Mouse (Mus musculus) right cerebral cortex, postnatal 4 days (tissue): ENCODE data around the gene Flvcr1.
"Not testable (repeated sequence)": the region's sequence is repeated elsewhere in the genome, so short reads cannot be mapped to it uniquely, and the experiment has no call there.

Source experiments
- DNase-seq: peaks from one replicate; pipeline ENCODE4 v3.0.0-alpha.2; 2022

Flvcr1 gene

DNA sequence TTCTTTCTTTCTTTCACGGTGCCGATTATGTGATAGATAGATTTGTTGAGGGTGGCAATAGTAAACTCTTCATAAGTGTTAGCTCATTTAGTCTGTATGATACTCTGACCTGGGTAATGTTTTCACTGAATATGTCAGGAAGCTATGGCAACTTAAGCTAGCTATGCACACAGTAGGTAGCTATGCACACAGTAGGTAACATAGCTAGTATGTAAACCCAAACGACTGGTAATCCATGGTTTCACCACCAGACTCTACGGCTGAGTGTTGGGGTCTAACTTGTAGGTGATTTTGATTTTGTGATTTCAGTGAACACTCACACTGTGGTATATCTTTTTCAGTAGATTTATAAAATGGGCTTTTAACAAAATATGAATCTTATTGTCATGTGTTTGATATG is 12.0 kb upstream of the Flvcr1 start:
- DNase-seq, result no peak

GRCm38 (mm10) chr1:191036554-191037334 is 10.8 kb upstream of the Flvcr1 start, which contains the start of gene Spata45:
TSS of gene Spata45 (plus strand) at chr1:191036639.
- DNase-seq, result no peak

GRCm38 (mm10) chr1:191035649-191036048 is 9.7 kb upstream of the Flvcr1 start:
- no peak for DNase-seq

DNA sequence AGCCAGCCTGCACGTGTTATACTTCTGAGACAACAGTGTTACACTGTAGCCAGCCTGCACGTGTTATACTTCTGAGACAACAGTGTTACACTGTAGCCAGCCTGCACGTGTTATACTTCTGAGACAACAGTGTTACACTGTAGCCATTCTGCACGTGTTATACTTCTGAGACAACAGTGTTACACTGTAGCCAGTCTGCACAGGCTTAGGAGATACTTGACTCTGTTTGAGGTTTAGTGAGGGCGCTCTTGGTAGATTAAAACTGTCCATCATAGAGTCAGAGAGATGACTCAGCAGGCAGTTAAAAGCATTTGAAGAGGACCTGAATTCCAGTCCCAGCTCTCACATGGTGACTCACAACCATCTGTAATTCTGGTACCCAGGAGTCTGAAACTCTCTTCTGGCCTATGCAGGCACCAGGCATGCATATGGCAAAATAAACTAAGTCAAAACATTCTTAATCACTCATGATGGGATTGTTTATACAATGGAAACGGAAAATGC is 5.0 kb upstream of the Flvcr1 start:
- not testable (repeated sequence) for DNase-seq

DNA sequence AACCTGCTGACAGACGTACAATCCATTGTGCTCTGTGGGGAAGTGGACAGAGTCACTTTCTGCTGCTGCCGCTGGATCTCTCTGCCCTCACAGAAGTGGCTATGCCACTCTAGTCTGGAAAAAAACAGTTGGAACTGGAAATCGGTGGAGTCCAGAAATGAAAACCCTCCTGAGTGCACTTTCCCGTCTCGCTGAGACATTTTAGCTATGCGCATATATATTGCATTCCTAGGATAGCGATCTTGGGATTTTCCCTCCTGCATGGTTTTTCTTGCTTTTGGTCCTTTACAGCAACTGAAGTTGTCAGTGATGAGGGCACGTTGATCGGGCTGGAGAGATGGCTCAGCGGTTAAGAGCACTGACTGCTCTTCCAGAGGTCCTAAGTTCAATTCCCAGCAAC is 4.2 kb upstream of the Flvcr1 start:
- no peak for DNase-seq

- DNase-seq, result peak; percentile 7
Observed at GRCm38 (mm10) chr1:191025016-191026012, 644 bp downstream of the Flvcr1 start.

DNA sequence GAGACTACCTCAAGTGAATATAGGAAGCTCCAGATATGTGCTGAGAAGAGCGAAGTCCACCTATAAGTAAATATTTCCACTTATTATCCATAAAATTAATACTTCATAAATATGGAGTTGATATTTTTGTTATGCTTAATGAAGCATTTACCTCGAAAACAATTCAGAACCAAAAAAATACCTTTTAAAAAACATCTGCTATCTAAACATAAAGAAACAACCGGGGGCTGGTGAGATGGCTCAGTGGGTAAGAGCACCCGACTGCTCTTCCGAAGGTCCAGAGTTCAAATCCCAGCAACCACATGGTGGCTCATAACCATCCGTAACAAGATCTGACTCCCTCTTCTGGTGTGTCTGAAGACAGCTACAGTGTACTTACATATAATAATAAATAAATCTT is 2.2 kb downstream of the Flvcr1 start:
- not testable (repeated sequence) for DNase-seq

DNA sequence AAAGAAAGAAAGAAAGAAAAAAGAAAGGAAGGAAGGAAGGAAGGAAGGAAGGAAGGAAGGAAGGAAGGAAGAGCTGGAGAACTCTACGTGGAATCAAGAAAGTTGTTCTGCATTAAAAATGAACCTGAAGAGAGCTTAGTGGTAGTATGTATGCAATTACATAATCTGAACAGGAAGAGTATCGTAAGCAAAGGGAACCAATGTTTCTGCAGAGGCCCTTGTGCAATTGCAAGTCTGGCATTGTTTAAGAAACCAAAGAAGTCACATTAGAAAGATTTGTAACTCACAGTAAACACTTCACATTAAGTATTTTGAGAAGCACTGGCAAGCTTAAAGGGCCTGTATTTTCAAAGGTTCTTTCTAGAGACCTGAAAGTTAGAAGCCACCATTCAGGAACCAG is 2.8 kb downstream of the Flvcr1 start:
- DNase-seq, result no peak

GRCm38 (mm10) chr1:191021016-191021415 is 4.9 kb downstream of the Flvcr1 start:
- no peak for DNase-seq

DNA sequence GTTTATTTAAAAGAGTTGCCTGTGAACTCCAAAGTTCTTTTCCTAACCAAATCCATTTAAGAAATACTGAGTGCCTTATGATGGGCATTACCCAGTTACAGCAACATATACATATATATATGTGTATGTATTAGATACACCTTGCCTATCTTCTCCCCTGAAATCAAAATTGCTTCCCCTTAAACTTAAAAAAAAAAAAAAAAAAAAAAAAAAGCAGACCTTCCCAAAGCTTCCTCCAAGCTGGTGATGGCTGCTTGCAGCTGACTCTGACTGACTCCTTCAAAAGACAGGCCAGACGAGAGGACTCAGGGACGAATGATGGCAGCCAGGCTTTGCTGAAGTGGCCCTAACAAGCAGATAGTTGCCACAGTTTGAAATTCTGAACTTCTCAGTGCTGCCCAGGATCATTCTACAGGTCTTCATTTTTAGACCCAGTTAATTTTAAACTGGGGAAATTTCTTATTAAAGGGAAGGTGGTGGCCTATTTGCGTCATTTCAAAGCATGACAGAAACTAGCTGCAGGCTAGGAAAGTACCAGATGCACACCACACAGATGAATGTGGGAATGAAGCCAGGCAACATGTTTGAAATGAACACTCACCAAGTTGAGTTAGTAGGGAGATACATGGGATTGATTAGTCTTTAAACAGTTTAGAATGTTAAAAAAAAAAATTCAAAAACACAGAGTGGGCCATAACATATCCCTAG is 5.6 kb downstream of the Flvcr1 start:
- no peak for DNase-seq

DNA sequence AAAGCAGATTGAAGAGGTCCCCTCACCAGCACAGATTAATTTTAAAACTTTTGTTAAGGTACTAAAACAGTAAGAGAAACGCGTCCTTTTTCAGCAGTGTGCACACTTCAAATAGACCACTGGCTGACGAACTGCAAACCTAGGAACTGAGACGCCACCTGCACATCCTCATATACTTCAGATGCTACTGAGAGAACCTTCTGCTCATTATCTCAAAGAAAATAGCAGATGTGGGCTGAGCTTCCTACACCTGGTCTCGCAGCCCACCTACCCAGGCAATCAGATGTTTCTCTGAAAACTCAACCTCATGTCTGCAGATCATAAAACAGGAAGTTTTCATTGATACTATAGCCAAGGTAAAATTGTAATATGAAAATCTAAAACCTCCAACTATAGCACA is 6.2 kb downstream of the Flvcr1 start:
- DNase-seq, result no peak

- no peak for DNase-seq
Observed at GRCm38 (mm10) chr1:191014271-191014670, 11.7 kb downstream of the Flvcr1 start.

GRCm38 (mm10) chr1:191008707-191009106 is 17.3 kb downstream of the Flvcr1 start:
- DNase-seq, result no peak

GRCm38 (mm10) chr1:191002201-191002600 is 23.8 kb downstream of the Flvcr1 start:
- DNase-seq, result no peak

GRCm38 (mm10) chr1:191000686-191001085 is 25.3 kb downstream of the Flvcr1 start:
- DNase-seq, result no peak

DNA sequence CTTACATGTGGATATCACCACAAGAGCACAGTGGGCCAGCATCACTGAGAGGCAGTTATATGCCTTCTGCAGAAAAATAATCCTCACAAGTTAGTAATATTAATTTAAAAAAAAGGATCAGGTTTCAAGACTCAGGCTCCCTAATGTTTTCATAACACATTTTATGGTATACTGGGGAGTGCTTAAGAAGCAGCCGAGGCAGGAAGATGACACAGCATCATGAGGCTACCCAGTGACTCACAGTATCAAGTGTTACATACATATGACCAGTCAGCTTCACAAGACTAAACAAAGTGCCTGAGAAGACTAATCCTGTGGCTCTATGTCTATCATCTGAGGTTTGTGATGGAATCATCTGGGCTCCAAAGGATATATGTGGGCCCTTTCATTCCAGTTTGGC is 27.9 kb downstream of the Flvcr1 start:
- no peak for DNase-seq

DNA sequence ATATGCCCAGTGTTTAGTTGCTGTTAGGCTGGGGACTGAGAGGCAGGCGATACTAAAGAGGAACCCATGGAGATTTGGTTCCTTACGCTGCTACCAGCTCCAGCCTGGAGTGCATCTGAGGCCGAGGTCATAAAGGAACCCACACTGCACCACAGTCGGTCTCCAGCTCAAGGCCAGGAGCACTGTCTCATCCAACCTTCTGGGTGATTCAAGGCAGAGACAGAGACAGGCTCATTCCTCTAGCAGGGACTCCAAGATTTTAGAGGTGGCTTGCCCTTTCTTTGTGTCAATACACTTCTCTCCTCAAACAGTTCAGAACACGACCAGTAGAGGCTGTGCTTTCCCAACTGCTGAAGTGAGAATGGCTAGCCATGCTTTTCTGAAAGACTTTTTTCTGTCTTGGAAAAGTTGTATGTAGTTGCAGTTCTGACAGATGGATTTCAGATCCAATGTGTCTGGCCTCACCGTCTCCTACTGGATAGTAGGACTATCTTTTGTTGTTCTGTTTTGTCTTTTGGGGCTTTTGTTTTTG is 29.5 kb downstream of the Flvcr1 start:
- DNase-seq, result no peak

DNA sequence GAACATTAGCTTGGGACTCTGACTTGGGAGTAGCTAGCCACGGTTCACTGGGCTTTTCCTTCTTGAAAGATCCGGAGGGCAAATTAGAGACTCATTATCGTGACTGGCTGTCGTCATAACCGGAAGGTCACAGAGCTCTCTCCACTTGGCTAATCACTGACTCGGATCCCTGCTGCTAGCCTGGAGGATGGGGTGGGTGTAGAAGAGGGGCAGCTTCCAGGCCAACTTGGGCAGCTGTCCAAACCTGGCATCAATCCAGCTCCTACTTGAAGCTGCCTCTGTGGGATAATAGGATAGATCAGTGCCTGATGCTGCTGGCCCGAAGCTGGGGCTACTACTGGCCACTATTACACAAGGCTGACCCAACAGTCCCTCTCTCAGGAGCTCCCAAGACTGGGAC is 30.4 kb downstream of the Flvcr1 start:
- DNase-seq, result peak; percentile 70

DNA sequence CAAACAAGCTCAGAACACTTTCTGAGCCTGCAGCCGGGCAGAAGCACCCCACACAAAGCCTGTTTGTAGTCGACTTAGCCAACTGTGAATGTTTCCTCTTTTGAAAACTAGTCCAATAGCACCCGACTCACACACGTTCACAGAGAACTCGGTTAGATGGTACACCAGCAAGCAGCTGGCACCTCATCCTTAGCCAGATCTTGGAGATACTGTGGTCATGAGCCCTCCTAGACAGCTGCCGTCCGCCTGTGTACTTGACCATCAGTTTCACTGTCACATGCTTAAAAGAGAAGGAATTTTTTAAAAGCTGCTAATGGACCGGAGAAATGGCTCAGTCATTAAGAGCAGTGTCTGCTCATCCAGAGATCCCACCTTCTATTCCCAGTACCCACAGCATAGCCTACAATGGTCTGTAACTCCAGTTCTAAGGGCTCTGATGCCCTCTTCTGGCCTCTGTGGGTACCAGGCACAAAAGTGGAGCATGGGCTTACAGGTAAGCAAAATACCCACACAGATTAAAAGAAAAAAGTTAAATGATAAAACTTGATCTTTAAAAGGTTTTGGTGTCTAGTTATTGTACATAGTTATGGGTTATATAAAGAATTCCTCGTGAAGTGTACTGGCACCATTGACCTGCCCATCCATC is 36.4 kb downstream of the Flvcr1 start:
- no peak for DNase-seq

DNA sequence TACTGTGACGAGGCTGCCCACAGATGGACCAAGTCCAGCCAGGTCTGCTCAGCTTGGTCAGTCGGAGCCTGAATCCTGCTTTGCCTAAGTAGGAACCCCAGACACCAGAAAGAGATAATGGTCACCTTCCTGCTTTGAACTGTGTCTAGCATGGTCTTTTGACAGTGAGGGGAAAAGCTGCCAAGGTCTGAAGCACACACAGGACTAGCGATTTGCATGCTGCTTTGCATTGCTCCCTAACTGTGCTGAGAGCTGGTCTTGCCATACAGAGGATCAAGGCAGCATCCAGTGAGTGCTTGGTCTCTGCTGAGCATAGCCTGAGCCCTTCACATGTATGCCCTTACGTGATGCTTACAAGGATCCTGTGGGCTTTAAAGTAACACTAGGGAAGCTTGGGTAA is 44.5 kb downstream of the Flvcr1 start:
- no peak for DNase-seq

- DNase-seq, result no peak
Observed at GRCm38 (mm10) chr1:190980470-190980869, 45.5 kb downstream of the Flvcr1 start.

- DNase-seq, result peak; percentile 86
Observed at GRCm38 (mm10) chr1:190979100-190979563, 46.8 kb downstream of the Flvcr1 start, which contains the start of gene Vash2. TSS of gene Vash2 (minus strand) at chr1:190979296.
